Comparison of ENCODE assay signal across 11 mouse cellular contexts in genomic region chr6:88205937-88206336, GRCm38 (mm10). TPM values are rescaled to one million over a fixed set of nuclear protein-coding genes. Genes with fewer than 3 reads are reported as not detected.
A peak's percentile ranks its signal among the peaks of the same experiment; 100 is the strongest.
DNase-seq lines count a peak whose midpoint lies in the region; ATAC-seq and TF ChIP-seq lines count a peak whose summit lies in the region.
"Had no signal": no experiment of that assay in that cellular context is flagged by ENCODE, and none has a peak within 500 bp of the region (broad histone marks: within the 10 kb centered on the region; RNA-seq: fewer than 3 reads in every experiment).

No protein-coding gene starts in this region.

- peak overlapping the region; percentile 28; the same call in 1 of the 2 replicates for H3K27ac ChIP-seq in kidney, adult 2 months (ENCODE audit: insufficient read depth, low read depth, low read length)
- H3K27ac ChIP-seq in kidney, embryonic 15.5 days, result no peak overlapping the region
- peak overlapping the region; percentile 44 for H3K27ac ChIP-seq in embryonic facial prominence, embryonic 13.5 days
- H3K27ac ChIP-seq in heart, embryonic 12.5 days (ENCODE audit: poor library complexity, severe bottlenecking), result peak overlapping the region; percentile 39; the same call in 1 of the 2 replicates
- H3K27ac ChIP-seq in lung, embryonic 14.5 days (ENCODE audit: low read depth), result no peak overlapping the region

- no peak overlapping the region for H3K4me2 ChIP-seq in kidney, embryonic 15.5 days
- H3K4me2 ChIP-seq in embryonic facial prominence, embryonic 13.5 days, result peak overlapping the region; percentile 76; the same call in 1 of the 2 replicates
- no peak overlapping the region for H3K4me2 ChIP-seq in heart, embryonic 12.5 days
- H3K4me2 ChIP-seq in lung, embryonic 14.5 days, result no peak overlapping the region

- WGBS in kidney, adult 2 months, result 38% methylated on average over 9 of the region's 9 CpGs
- WGBS in kidney, embryonic 15.5 days, result 29% methylated on average over 9 of the region's 9 CpGs
- 17% methylated on average over 9 of the region's 9 CpGs for WGBS in embryonic facial prominence, embryonic 13.5 days
- 36% methylated on average over 9 of the region's 9 CpGs for WGBS in heart, embryonic 12.5 days
- WGBS in lung, embryonic 14.5 days, result 16% methylated on average over 9 of the region's 9 CpGs

- no peak for TF ChIP-seq CTCF in kidney, adult 2 months (conservative IDR thresholded peaks at IDR 0.05; ENCODE audit: insufficient read depth, insufficient read length, low read depth, low read length)
- TF ChIP-seq CTCF in lung, embryonic 14.5 days (IDR thresholded peaks at IDR 0.05; ENCODE audit: low read depth), result no peak

- no peak overlapping the region for H3K9ac ChIP-seq in kidney, embryonic 15.5 days
- 0 out of 2 replicates have a peak overlapping the region, but pooled peaks have one; percentile 36 for H3K9ac ChIP-seq in embryonic facial prominence, embryonic 13.5 days
- H3K9ac ChIP-seq in heart, embryonic 12.5 days, result no peak overlapping the region
- no peak overlapping the region for H3K9ac ChIP-seq in lung, embryonic 14.5 days

- no peaks in the 10 kb centered on the region for H3K9me3 ChIP-seq in kidney, embryonic 15.5 days (replicated peaks)
- no peaks in the 10 kb centered on the region for H3K9me3 ChIP-seq in embryonic facial prominence, embryonic 13.5 days
- H3K9me3 ChIP-seq in heart, embryonic 12.5 days (replicated peaks), result no peaks in the 10 kb centered on the region
- H3K9me3 ChIP-seq in lung, embryonic 14.5 days (ENCODE audit: low read depth, low read length), result no peaks in the 10 kb centered on the region

- TF ChIP-seq POLR2A in kidney, adult 2 months (IDR thresholded peaks at IDR 0.05; ENCODE audit: low read depth, low read length), result no peak

- intact Hi-C loops in gastrocnemius, postnatal 14 days (cut with DNase I; ENCODE audit: low total_unique reads), result no loop called here

- peak; percentile 79 for DNase-seq in kidney, adult 2 months
- DNase-seq in lung, embryonic 14.5 days, result peak; percentile 23
- DNase-seq in cerebellum, postnatal 10 days, result no peak
- DNase-seq in gastrocnemius, postnatal 14 days, result no peak

- no peak overlapping the region for H3K4me3 ChIP-seq in kidney, adult 2 months (ENCODE audit: insufficient read depth, low read depth, low read length)
- no peak overlapping the region for H3K4me3 ChIP-seq in kidney, embryonic 15.5 days (replicated peaks)
- H3K4me3 ChIP-seq in embryonic facial prominence, embryonic 13.5 days, result no peak overlapping the region
- H3K4me3 ChIP-seq in heart, embryonic 12.5 days, result no peak overlapping the region
- no peak overlapping the region for H3K4me3 ChIP-seq in lung, embryonic 14.5 days (ENCODE audit: low read depth, low read length)

- no peaks in the 10 kb centered on the region for H3K36me3 ChIP-seq in kidney, adult 2 months (ENCODE audit: control insufficient read depth, insufficient read depth, low read length)
- 0 out of 2 replicates have a peak, but pooled peaks cover 4% of the 10 kb centered on the region for H3K36me3 ChIP-seq in kidney, embryonic 15.5 days
- peaks cover 6% of the 10 kb centered on the region; the same call in 1 of the 2 replicates for H3K36me3 ChIP-seq in embryonic facial prominence, embryonic 13.5 days
- peaks cover 4% of the 10 kb centered on the region; the same call in 1 of the 2 replicates for H3K36me3 ChIP-seq in heart, embryonic 12.5 days
- no peaks in the 10 kb centered on the region for H3K36me3 ChIP-seq in lung, embryonic 14.5 days (ENCODE audit: insufficient read depth)

- H3K4me1 ChIP-seq in kidney, adult 2 months (ENCODE audit: control insufficient read depth, insufficient read depth, low read length), result no peaks in the 10 kb centered on the region
- peaks cover 51% of the 10 kb centered on the region for H3K4me1 ChIP-seq in kidney, embryonic 15.5 days
- H3K4me1 ChIP-seq in embryonic facial prominence, embryonic 13.5 days, result peaks cover 34% of the 10 kb centered on the region
- H3K4me1 ChIP-seq in heart, embryonic 12.5 days (replicated peaks), result peaks cover 37% of the 10 kb centered on the region
- no peaks in the 10 kb centered on the region for H3K4me1 ChIP-seq in lung, embryonic 14.5 days (ENCODE audit: insufficient read depth)

- ATAC-seq in kidney, embryonic 15.5 days (replicated peaks; ENCODE audit: low FRiP score), result no peak
- ATAC-seq in embryonic facial prominence, embryonic 13.5 days (ENCODE audit: insufficient number of reproducible peaks, insufficient read depth, low FRiP score, low TSS enrichment, low read depth), result no peak
- ATAC-seq in heart, embryonic 12.5 days (ENCODE audit: insufficient number of reproducible peaks, low FRiP score), result no peak
- no peak for ATAC-seq in lung, embryonic 14.5 days (ENCODE audit: insufficient read depth)
- ATAC-seq in frontal cortex, adult (ENCODE audit: low TSS enrichment), result no peak
- ATAC-seq: intestine, postnatal 0 days had no signal

- H3K27me3 ChIP-seq in kidney, adult 2 months (replicated peaks; ENCODE audit: control insufficient read depth, insufficient read depth, low read length), result 0 out of 2 replicates have a peak, but pooled peaks cover 1% of the 10 kb centered on the region
- peaks cover 73% of the 10 kb centered on the region for H3K27me3 ChIP-seq in kidney, embryonic 15.5 days
- peaks cover 77% of the 10 kb centered on the region for H3K27me3 ChIP-seq in embryonic facial prominence, embryonic 13.5 days
- H3K27me3 ChIP-seq in heart, embryonic 12.5 days (replicated peaks), result peaks cover 65% of the 10 kb centered on the region
- H3K27me3 ChIP-seq in lung, embryonic 14.5 days (ENCODE audit: insufficient read depth, low read length), result peaks cover 65% of the 10 kb centered on the region

RNA-seq across cellular contexts. Expression of gene Gata2, which starts 12.2 kb away (rescaled TPM):
- polyA plus RNA-seq in kidney, adult 2 months (2012; rRNA removed), result 36.9 and 37.4 TPM in 2 replicates
- 42.1 and 59.5 TPM in 2 replicates for polyA plus RNA-seq in kidney, embryonic 15.5 days (2015; fragmentation: Nextera tagmentation; extraction: Ambion mirVana)
- 54.9 and 81.7 TPM in 2 replicates for polyA plus RNA-seq in embryonic facial prominence, embryonic 13.5 days (2015; fragmentation: Nextera tagmentation; extraction: Ambion mirVana)
- polyA plus RNA-seq in heart, embryonic 12.5 days (2016; fragmentation: Nextera tagmentation; extraction: Ambion mirVana), result 20.8 and 21.3 TPM in 2 replicates
- 13.8 and 14.6 TPM in 2 replicates for polyA plus RNA-seq in lung, embryonic 14.5 days (2014; fragmentation: Nextera tagmentation; extraction: Ambion mirVana)
- total RNA-seq in gastrocnemius, postnatal 14 days (2021), result 1 to 10 TPM; 5.4 to 7.4 TPM

RNA-seq across cellular contexts. Expression of gene Dnajb8, which starts 16.1 kb away (rescaled TPM):
- 0.10 TPM in 1 of 2 replicates, not detected in the other for polyA plus RNA-seq in kidney, adult 2 months (2012; rRNA removed)
- not detected in 2 replicates for polyA plus RNA-seq in kidney, embryonic 15.5 days (2015; fragmentation: Nextera tagmentation; extraction: Ambion mirVana)
- polyA plus RNA-seq in embryonic facial prominence, embryonic 13.5 days (2015; fragmentation: Nextera tagmentation; extraction: Ambion mirVana), result not detected in 2 replicates
- not detected in 2 replicates for polyA plus RNA-seq in heart, embryonic 12.5 days (2016; fragmentation: Nextera tagmentation; extraction: Ambion mirVana)
- polyA plus RNA-seq in lung, embryonic 14.5 days (2014; fragmentation: Nextera tagmentation; extraction: Ambion mirVana), result not detected in 2 replicates
- not detected for total RNA-seq in gastrocnemius, postnatal 14 days (2021)
- total RNA-seq: hematopoietic stem cell, adult 5-6 weeks had no signal
- polyA plus RNA-seq: intestine, postnatal 0 days; thymus, postnatal 0 days had no signal

Comparison
In these comparisons a context has a peak if more than half of its experiments do, and no peak if none do; other contexts are left out.
1. H3K27ac ChIP-seq: peak in kidney, adult 2 months (single experiment), embryonic facial prominence, embryonic 13.5 days (single experiment) and heart, embryonic 12.5 days (single experiment); none in kidney, embryonic 15.5 days (single experiment) and lung, embryonic 14.5 days (single experiment).
2. DNase-seq: peak in kidney, adult 2 months (single experiment) and lung, embryonic 14.5 days (single experiment); none in cerebellum, postnatal 10 days (0 of 2) and gastrocnemius, postnatal 14 days (single experiment).